Mouse (Mus musculus) fibroblast of lung, adult 2 months (primary cell): ENCODE data around the gene Syce2.

Experiments
- DNase-seq: peaks from one replicate; pipeline ENCODE4 v3.0.0-alpha.2; 2011; ENCODE audit warnings: low read depth

The Syce2 gene

GRCm38 (mm10) chr8:84928456-84929306 lies 56.8 kb downstream of the Syce2 start:
- DNase-seq, result no peak

DNA sequence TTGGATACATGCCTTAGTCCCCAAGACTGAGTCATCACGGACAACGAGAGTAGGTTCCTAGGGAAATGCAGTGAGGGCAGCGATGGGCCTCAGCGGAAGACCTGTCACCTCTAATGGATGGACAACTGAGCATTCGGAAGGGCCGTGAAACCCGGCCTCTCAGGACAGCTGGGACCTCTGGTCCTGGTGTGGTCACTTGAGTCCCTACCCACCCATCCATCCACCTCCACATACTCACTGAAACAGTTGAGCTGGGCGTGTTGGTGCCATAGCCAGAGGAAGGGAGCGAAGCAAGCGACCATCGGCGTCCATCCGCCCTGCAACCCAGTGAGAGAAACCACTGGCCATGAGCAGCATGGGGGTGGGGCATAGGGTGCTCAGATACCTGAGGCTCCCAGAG lies 58.7 kb downstream of the Syce2 start:
- DNase-seq, result no peak

- DNase-seq, result no peak
These were observed 62.1 kb downstream of the Syce2 start for GRCm38 (mm10) chr8:84933767-84934559.

DNA sequence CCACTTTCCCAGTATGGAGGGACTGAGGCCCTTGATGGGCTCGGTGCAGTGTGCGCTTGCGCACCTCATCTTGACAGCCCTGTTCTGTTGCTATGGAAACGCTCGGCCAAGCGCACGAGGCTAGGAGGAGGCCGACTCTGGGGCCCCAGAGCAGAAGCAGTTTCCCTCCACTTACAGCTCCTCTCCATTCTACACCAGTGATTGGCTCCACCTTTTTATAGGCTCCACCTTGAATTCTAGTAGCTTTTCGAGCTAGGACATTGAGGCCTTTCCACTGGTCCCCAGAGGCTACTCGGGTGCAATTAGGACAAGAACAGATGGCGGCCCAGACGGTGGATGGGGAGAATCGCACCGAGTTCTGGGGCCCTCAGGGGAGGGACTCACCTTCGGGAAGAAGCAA lies 62.9 kb downstream of the Syce2 start:
- DNase-seq, result no peak

GRCm38 (mm10) chr8:84935489-84935888 lies 63.6 kb downstream of the Syce2 start:
- DNase-seq, result no peak

GRCm38 (mm10) chr8:84936041-84936961 lies 64.4 kb downstream of the Syce2 start:
- no peak for DNase-seq

GRCm38 (mm10) chr8:84936962-84937546 lies 65.1 kb downstream of the Syce2 start, which contains the start of gene Mast1:
Gene Mast1, minus strand, starts transcription at chr8:84937359.
- no peak for DNase-seq
